Mouse (Mus musculus): ENCODE measurements at regions not wholly inside any gene's neighbourhood (a gene's known extent, or its start where the extent isn't known, plus 50 kb on each side); places are given as distances from the start of the nearest gene placed in this dataset.

GRCm38 (mm10) chr13:79529336-79529735 is 1329.8 kb upstream of the Nr2f1 start:
- DNase-seq, result peak; percentile 25 to 39

- DNase-seq, result no peak
These were observed 1332.5 kb upstream of the Arrdc3 start for GRCm38 (mm10) chr13:79550711-79551110.

DNA sequence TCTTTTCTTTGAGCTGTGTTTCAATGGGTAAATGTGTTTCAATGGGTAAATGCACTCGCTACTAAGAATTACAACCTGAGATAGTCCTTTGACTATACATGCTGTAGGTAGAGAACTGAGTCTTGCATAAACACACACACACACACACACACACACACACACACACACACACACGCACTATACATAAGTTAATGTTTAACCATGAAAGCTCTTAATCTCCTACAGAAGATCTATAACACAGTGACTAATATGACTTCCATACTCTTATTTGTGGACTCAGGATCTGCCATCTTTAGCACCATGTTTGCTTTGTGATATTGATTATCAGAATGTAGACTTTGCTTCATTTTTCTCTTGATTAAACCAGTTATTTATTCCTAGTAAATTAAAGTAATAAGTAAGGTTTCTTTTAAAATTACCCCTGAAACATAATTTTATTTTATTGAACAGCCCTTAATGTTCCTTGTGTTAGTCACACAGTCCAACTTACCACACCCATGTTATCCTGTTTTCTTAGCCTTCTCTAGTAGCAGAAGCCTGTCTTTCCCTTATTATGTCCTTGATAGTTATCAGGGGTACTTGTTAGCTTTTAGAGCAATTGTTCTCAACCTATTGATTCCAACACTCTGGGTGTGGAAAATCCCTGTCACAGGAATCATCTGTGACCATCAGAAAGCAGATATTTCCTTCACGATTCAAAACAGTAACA is 1327.5 kb upstream of the Arrdc3 start:
- no peak for DNase-seq
